Mouse (Mus musculus): ENCODE results near the gene Oas1h. TPM values are rescaled to one million over a fixed set of nuclear protein-coding genes. Genes with fewer than 3 reads are reported as not detected.
"Not testable (repeated sequence)": the region's sequence is repeated elsewhere in the genome, so short reads cannot be mapped to it uniquely, and the experiment has no call there.

Gene Oas1h
- total RNA-seq, 2 experiments from 2014 or later, result not detected

DNA sequence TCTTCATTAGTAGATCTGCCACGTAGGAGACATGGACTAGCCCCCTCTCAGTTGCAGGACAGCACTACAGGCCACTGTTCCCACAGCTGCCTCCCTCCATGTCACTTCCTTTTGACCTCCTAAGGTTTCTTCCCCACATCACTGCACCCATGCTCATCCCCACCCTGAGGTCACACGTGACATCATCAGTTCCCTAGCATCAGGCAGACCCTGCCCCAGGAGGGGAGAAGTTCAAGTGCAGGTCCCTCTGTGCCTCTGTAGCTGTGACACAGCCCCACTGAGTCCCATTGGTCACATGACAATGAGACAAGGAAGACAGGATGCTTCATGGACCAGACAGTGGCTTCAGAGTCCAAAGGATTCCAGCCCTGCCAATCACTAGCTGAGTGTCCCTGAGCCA is 16.2 kb downstream of the Oas1h start:
- DNase-seq (ENCODE audit: extremely low spot score in 1 of 2, low spot score in 2 of 2); intact Hi-C loops (cut with DNase I): not testable (repeated sequence)

DNA sequence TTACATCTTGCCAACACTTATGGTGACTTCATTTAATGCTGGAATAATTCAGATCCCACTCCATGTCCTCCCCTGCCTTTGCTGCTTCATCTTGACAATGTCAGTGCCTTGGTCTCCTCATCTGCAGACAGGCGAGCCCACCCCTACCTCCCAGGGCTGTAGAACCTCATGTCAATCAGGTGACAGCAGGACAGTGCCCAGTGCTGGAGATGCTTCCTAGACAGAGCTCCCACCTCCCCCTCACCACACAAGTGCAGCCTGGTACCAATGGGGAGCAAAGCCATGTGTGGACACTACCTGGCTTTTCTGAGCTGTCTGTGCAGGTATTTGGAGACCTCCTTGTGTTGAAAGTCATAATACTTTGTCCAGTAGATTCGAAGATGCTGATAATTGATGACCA is 17.6 kb downstream of the Oas1h start:
- intact Hi-C loops (cut with DNase I), result loop anchor here (2.0 kb wide), 1 partner anchor 20 kb away; no protein-coding TSS in a partner anchor
- DNase-seq (ENCODE audit: extremely low spot score in 1 of 2, low spot score in 2 of 2), result not testable (repeated sequence)

- intact Hi-C loops (cut with DNase I); DNase-seq (ENCODE audit: extremely low spot score in 1 of 2, low spot score in 2 of 2): not testable (repeated sequence)
Measured at GRCm38 (mm10) chr5:120881681-120882080, 20.5 kb downstream of the Oas1h start.

DNA sequence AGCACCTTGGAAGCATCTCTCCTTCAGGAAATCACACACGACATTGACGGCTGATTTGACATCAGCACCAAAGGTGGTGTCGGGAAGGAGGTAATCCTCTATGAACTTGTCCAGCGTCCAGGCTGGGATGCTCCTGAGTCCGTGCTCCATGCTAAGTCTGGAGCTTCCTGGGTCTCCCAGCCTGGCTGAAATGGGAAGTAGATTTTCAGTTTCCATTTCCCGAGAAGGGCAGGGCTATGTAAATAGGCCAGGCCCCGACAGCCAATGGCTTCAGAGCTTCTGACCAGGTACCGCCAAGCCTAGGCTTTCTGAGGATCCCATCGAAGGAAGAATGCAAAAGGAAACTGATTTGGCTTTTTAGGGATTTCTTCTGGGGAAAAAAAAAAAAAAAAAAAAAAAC is 26.2 kb downstream of the Oas1h start, which contains the start of gene Oas1g:
Gene Oas1g, minus strand, starts transcription at position 201 of the 400 bp plus-strand sequence.
- DNase-seq (ENCODE audit: extremely low spot score in 1 of 2, low spot score in 2 of 2); intact Hi-C loops (cut with DNase I): not testable (repeated sequence)

GRCm38 (mm10) chr5:120887831-120888230 is 26.6 kb downstream of the Oas1h start:
- DNase-seq (ENCODE audit: extremely low spot score in 1 of 2, low spot score in 2 of 2), result no peak
- intact Hi-C loops (cut with DNase I), result no loop called here

DNA sequence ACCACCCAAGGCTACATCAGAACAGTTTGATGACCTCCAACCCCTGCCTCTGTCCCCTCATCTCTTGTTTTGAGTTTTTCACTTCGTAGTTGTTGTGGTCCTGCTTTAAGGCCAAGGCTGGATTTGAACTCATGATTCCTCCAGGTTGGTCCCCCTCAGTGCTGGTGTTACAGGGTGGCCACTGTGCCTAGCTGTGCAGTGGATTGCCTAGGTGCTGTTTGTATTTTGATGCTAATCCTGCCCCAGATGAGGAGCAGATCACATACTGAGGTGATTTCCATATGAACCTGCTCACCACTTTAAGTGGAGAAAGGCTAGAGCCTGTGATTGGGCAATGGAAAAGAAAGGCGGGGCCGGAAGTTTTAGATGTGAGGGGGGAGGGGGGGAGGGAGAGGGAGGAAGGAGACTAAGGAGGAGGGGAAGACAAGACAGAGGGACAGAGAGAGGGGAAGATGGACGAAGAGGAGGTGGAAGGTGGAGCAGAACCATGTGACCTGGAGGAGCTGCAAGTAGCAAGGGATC is 27.1 kb downstream of the Oas1h start:
- DNase-seq (ENCODE audit: extremely low spot score in 1 of 2, low spot score in 2 of 2); intact Hi-C loops (cut with DNase I): not testable (repeated sequence)

DNA sequence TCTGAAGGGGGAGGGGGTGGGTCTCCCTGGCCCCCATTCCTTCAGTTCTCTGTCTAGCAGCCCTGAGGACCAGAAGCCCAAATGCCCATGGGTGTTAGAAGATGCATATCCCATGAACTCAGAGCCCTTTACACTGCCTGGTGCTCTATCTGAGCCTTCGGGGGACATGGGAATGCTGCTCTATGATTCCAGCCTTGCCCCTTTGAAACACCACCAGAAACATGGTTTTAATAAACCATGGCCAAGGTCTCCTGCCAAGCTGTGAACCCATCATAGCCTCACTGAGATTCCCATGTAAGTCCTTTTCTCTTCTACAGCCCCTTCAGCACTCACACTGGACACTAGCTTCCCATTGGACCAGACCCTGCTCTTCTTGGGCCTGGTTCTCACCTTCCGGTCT is 28.8 kb downstream of the Oas1h start:
- intact Hi-C loops (cut with DNase I), result no loop called here
- DNase-seq (ENCODE audit: extremely low spot score in 1 of 2, low spot score in 2 of 2), result no peak

- intact Hi-C loops (cut with DNase I), result no loop called here
- DNase-seq (ENCODE audit: extremely low spot score in 1 of 2, low spot score in 2 of 2), result no peak
Measured at GRCm38 (mm10) chr5:120890991-120891390, 29.8 kb downstream of the Oas1h start.

GRCm38 (mm10) chr5:120891566-120892242 is 30.5 kb downstream of the Oas1h start:
- DNase-seq (ENCODE audit: extremely low spot score in 1 of 2, low spot score in 2 of 2); intact Hi-C loops (cut with DNase I): not testable (repeated sequence)

- intact Hi-C loops (cut with DNase I), result no loop called here
- no peak for DNase-seq (ENCODE audit: extremely low spot score in 1 of 2, low spot score in 2 of 2)
Measured at GRCm38 (mm10) chr5:120892243-120892660, 31.0 kb downstream of the Oas1h start.

DNA sequence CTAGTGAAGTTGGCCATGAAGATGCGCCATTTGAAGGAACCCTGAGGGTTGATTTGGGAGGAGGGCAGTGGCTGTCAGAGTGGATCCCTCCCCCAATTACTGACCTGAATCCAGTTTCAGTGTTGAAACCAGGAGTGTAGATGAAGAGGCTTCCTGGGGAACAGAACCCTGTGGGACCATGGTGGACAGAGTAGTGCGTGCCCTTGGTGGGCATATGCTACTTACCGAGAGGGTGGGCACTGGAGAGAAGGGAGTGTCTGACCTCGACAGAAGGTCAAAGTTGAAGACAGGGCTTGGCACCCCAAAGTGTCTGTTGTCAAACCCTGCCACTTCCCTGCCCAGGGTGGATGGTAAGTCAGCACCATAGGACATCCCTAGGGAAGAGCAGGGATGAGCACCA is 32.6 kb downstream of the Oas1h start:
- intact Hi-C loops (cut with DNase I); DNase-seq (ENCODE audit: extremely low spot score in 1 of 2, low spot score in 2 of 2): not testable (repeated sequence)

GRCm38 (mm10) chr5:120894692-120895091 is 33.5 kb downstream of the Oas1h start:
- DNase-seq (ENCODE audit: extremely low spot score in 1 of 2, low spot score in 2 of 2); intact Hi-C loops (cut with DNase I): not testable (repeated sequence)

DNA sequence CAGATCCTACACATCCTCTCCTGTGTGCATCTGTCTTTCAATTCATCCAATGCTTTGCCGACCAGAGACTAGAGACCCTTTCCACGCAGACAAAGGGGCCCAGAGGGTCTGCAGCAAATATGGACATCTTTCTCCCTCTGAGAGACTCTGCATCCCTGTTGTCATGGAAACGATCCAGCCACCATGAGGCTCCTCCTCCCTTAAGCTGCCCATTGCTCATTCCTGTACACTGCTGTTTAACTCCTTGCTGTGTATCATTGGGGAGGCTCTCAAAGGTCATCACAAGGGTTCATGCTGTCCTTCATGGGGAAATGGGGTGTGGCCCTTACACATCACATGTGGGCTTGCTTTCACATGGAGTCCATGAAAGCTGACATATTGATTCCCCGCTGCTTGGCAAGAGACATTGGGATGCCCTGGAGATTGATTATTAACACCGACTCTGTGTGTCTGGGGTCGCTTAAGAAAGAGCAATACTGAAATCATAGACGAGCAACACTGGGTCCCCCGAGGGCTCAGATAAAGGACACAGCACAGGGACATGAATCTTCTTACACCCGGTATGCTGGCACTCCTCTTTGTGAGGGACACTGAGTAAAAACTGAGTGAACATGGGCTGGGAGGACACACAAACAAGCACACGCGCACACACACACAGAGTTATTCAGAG is 34.1 kb downstream of the Oas1h start:
- intact Hi-C loops (cut with DNase I), result no loop called here
- DNase-seq (ENCODE audit: extremely low spot score in 1 of 2, low spot score in 2 of 2), result no peak

- intact Hi-C loops (cut with DNase I), result loop anchor here (2.0 kb wide), 1 partner anchor 20 kb away; no protein-coding TSS in a partner anchor
- DNase-seq (ENCODE audit: extremely low spot score in 1 of 2, low spot score in 2 of 2), result no peak
Measured at GRCm38 (mm10) chr5:120898307-120898706, 37.1 kb downstream of the Oas1h start.

GRCm38 (mm10) chr5:120898726-120899125 is 37.5 kb downstream of the Oas1h start:
- DNase-seq (ENCODE audit: extremely low spot score in 1 of 2, low spot score in 2 of 2), result no peak
- intact Hi-C loops (cut with DNase I), result loop anchor here (2.0 kb wide), 1 partner anchor 20 kb away; no protein-coding TSS in a partner anchor

- intact Hi-C loops (cut with DNase I), result loop anchor here (5.0 kb wide), 1 partner anchor 33 kb away; no protein-coding TSS in a partner anchor
- no peak for DNase-seq (ENCODE audit: extremely low spot score in 1 of 2, low spot score in 2 of 2)
Measured at GRCm38 (mm10) chr5:120900666-120901065, 39.4 kb downstream of the Oas1h start.

DNA sequence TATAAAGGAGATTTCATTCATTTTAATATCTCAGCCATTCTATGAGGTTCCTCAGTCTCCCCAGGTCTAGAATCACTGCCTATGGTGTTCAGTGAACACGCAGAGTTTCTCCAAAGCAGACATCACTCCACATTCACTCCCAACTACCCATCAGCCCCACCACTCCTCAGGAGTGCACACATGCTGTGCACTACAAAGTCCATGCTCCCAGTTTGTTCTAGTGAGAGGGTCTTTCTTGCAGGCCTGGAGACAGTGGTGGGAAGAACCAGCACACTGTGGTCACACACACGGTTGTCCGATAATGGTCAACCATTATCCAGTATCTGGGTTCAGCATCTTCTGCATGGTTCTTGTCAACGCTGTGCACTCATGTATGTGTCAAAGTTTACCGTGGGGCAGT is 40.8 kb downstream of the Oas1h start:
- no peak for DNase-seq (ENCODE audit: extremely low spot score in 1 of 2, low spot score in 2 of 2)
- intact Hi-C loops (cut with DNase I), result loop anchor here (5.0 kb wide), 1 partner anchor 35 kb away; no protein-coding TSS in a partner anchor

- DNase-seq (ENCODE audit: extremely low spot score in 1 of 2, low spot score in 2 of 2); intact Hi-C loops (cut with DNase I): not testable (repeated sequence)
Measured at GRCm38 (mm10) chr5:120906791-120907733, 45.8 kb downstream of the Oas1h start, which contains the start of gene Oas1a. Gene Oas1a, minus strand, starts transcription at chr5:120907521.

All from left cerebral cortex, postnatal 10 days (tissue).